Mouse (Mus musculus) embryonic facial prominence, embryonic 15.5 days (tissue): ENCODE results near the gene Nfia. TPM values are rescaled to one million over a fixed set of nuclear protein-coding genes. Genes with fewer than 3 reads are reported as not detected.

Experiments
- ATAC-seq: fragments of 200-750 bp; cut with Nextera tagmentation; 2 replicates; pipeline ENCODE4 v1.8.0; 2017; ENCODE audit warnings: low read depth, moderate TSS enrichment; ENCODE audit not compliant: insufficient number of reproducible peaks, low FRiP score, low TSS enrichment
- H3K27ac ChIP-seq: fragments of 300-500 bp; sonication (generic); replicated peaks from 2 replicates; pipeline ENCODE4 v1.5.1; 2015; ENCODE audit warnings: mild to moderate bottlenecking, inconsistent platforms
- H3K27me3 ChIP-seq: fragments of 300-500 bp; sonication (generic); 2 replicates; pipeline ENCODE4 v1.6.1; 2015; ENCODE audit warnings: inconsistent platforms
- H3K36me3 ChIP-seq: fragments of 300-500 bp; sonication (generic); 2 replicates; pipeline ENCODE4 v1.6.1; 2015; ENCODE audit warnings: mild to moderate bottlenecking, inconsistent platforms
- H3K4me1 ChIP-seq: fragments of 300-500 bp; sonication (generic); 2 replicates; pipeline ENCODE4 v1.6.1; 2015; ENCODE audit warnings: inconsistent platforms
- H3K4me2 ChIP-seq: fragments of 300-500 bp; sonication (generic); replicated peaks from 2 replicates; pipeline ENCODE4 v1.6.1; 2015; ENCODE audit warnings: mild to moderate bottlenecking, inconsistent platforms
- H3K4me3 ChIP-seq: fragments of 300-500 bp; sonication (generic); replicated peaks from 2 replicates; pipeline ENCODE4 v1.5.1; 2015; ENCODE audit warnings: mild to moderate bottlenecking, inconsistent platforms
- H3K9ac ChIP-seq: fragments of 300-500 bp; sonication (generic); 2 replicates; pipeline ENCODE4 v1.6.1; 2015; ENCODE audit warnings: inconsistent platforms
- H3K9me3 ChIP-seq: fragments of 300-500 bp; sonication (generic); replicated peaks from 2 replicates; pipeline ENCODE4 v1.6.1; 2016; ENCODE audit warnings: inconsistent platforms
- WGBS: fragments of 180-500 bp; shearing (Covaris S2); methylation state at CpG from one replicate; pipeline ENCODE4 v1.1.7; 2015; 5-methylcytosine and 5-hydroxymethylcytosine counted together
- polyA plus RNA-seq: library from polyadenylated mRNA; unstranded; fragments of >200 nt; fragmentation: Nextera tagmentation; extraction: Ambion mirVana; gene quantifications from 2 replicates; pipeline ENCODE4 v1.2.1, GENCODE M21; 2015

Nfia gene
- polyA plus RNA-seq, 1 experiment from 2014 or later = 55.4 TPM

DNA sequence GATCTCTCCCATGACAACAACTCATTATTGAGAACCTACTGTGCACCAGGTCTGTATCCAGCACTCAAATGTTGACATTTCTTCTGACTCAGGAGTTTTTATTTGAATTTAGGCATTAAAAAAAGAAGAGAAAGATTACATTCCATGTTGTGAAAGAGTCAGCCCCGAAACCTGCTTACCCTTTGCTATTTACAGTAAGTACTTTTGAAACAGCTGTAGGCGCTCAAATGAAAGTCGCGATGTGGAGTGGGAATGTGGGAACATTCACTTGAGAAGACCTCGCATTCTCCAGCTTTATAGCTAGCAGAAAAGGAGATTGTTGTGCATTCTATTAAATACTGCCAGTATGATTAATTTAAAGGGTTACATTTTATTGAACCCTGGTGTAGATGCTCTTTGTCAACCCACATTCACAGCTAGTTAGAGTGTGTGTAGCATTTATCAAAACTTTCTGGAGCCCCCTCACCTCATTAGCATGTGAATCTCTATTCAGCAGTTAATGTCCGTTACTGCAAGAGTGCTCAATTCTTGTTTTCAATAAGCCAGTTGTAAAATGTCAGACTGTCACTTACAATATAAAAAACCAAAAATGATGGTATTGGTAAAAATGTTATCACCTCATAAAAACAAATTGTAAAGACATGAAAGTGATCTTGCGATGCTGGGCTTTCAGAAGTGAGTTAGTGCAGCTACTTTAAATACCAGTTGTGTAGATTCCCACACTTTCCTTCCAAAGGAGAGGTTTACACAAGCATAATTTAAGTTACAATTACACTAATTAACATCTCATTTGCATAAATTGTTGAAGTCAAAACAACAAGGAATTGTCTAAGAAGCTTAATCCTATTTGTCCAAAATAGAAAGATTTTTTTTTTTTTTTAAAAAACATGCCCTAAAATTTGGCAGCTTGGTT is 33.6 kb downstream of the Nfia start:
- Histone ChIP-seq H3K27ac (no peak overlapping the region), H3K4me1 (no peaks in the 10 kb centered on the region), H3K4me2 (no peak overlapping the region), H3K36me3 (peaks cover 12% of the 10 kb centered on the region), H3K27me3 (no peaks in the 10 kb centered on the region), H3K9ac (no peak overlapping the region), H3K9me3 (no peaks in the 10 kb centered on the region), H3K4me3 (no peak overlapping the region)
- no peak for ATAC-seq
- 74% methylated on average over 7 of the region's 7 CpGs for WGBS

GRCm38 (mm10) chr4:97806924-97807323 is 34.4 kb downstream of the Nfia start:
- H3K4me1 ChIP-seq = no peaks in the 10 kb centered on the region
- H3K27ac ChIP-seq = no peak overlapping the region
- no peak overlapping the region for H3K4me2 ChIP-seq
- no peak for ATAC-seq
- peaks cover 7% of the 10 kb centered on the region for H3K36me3 ChIP-seq
- 94% methylated on average over 2 of the region's 2 CpGs for WGBS
- H3K27me3 ChIP-seq = no peaks in the 10 kb centered on the region
- H3K4me3 ChIP-seq = no peak overlapping the region
- no peak overlapping the region for H3K9ac ChIP-seq
- no peaks in the 10 kb centered on the region for H3K9me3 ChIP-seq

DNA sequence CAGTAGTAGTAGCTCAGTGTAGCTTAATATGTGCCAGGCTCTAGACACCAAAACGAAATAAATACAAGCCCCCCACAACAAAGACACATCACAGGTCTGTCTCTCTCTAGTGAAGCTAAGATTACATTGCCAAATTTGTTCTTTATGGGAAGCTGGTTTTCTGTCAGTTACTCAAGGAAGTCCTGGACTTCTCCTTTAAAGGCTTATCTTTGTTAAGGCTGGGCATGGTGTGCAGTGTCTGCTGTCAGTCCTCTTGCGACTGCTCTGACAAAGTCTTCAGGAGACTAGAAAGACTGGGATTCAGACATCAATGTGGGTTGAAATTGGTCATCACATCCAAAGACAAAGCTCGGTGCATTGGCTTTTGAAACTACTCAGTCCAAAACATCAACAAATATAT is 36.4 kb downstream of the Nfia start:
- H3K4me2 ChIP-seq = no peak overlapping the region
- 82% methylated on average over 3 of the region's 3 CpGs for WGBS
- no peaks in the 10 kb centered on the region for H3K4me1 ChIP-seq
- no peaks in the 10 kb centered on the region for H3K9me3 ChIP-seq
- no peaks in the 10 kb centered on the region for H3K36me3 ChIP-seq
- H3K9ac ChIP-seq = no peak overlapping the region
- H3K4me3 ChIP-seq = no peak overlapping the region
- H3K27ac ChIP-seq = no peak overlapping the region
- no peak for ATAC-seq
- H3K27me3 ChIP-seq = no peaks in the 10 kb centered on the region

- no peak for ATAC-seq
- no peak overlapping the region for H3K4me3 ChIP-seq
Observed at GRCm38 (mm10) chr4:97809582-97810295, 37.2 kb downstream of the Nfia start.

GRCm38 (mm10) chr4:97810348-97810939 is 37.9 kb downstream of the Nfia start:
- no peak for ATAC-seq
- H3K4me3 ChIP-seq = no peak overlapping the region
- no peaks in the 10 kb centered on the region for H3K4me1 ChIP-seq
- whole genome bisulfite sequencing = 89% methylated on average over 7 of the region's 7 CpGs
- H3K27ac ChIP-seq = no peak overlapping the region
- H3K4me2 ChIP-seq = no peak overlapping the region
- no peaks in the 10 kb centered on the region for H3K9me3 ChIP-seq
- no peaks in the 10 kb centered on the region for H3K27me3 ChIP-seq
- no peaks in the 10 kb centered on the region for H3K36me3 ChIP-seq
- H3K9ac ChIP-seq = no peak overlapping the region

More at GRCm38 (mm10) chr4:97809582-97810295, 37.2 kb downstream of the Nfia start:
- Histone ChIP-seq H3K9me3 (no peaks in the 10 kb centered on the region), H3K27me3 (no peaks in the 10 kb centered on the region), H3K36me3 (no peaks in the 10 kb centered on the region), H3K27ac (no peak overlapping the region), H3K9ac (no peak overlapping the region), H3K4me1 (no peaks in the 10 kb centered on the region), H3K4me2 (no peak overlapping the region)
- 67% methylated on average over 4 of the region's 4 CpGs for WGBS

- H3K9ac ChIP-seq = no peak overlapping the region
- WGBS = 78% methylated on average over 5 of the region's 5 CpGs
- H3K4me3 ChIP-seq = no peak overlapping the region
- no peak overlapping the region for H3K4me2 ChIP-seq
- no peaks in the 10 kb centered on the region for H3K36me3 ChIP-seq
- no peaks in the 10 kb centered on the region for H3K9me3 ChIP-seq
- peaks cover 4% of the 10 kb centered on the region; the same call in 1 of the 2 replicates for H3K4me1 ChIP-seq
- no peak for ATAC-seq
- no peak overlapping the region for H3K27ac ChIP-seq
- no peaks in the 10 kb centered on the region for H3K27me3 ChIP-seq
Observed at GRCm38 (mm10) chr4:97813035-97813434, 40.5 kb downstream of the Nfia start.

GRCm38 (mm10) chr4:97813996-97814395 is 41.5 kb downstream of the Nfia start:
- ATAC-seq = no peak
- Histone ChIP-seq H3K4me1 (peaks cover 4% of the 10 kb centered on the region; the same call in 1 of the 2 replicates), H3K36me3 (no peaks in the 10 kb centered on the region), H3K9ac (no peak overlapping the region), H3K4me2 (no peak overlapping the region), H3K27me3 (no peaks in the 10 kb centered on the region), H3K27ac (no peak overlapping the region), H3K9me3 (no peaks in the 10 kb centered on the region), H3K4me3 (no peak overlapping the region)
- 69% methylated on average over 4 of the region's 4 CpGs for WGBS

DNA sequence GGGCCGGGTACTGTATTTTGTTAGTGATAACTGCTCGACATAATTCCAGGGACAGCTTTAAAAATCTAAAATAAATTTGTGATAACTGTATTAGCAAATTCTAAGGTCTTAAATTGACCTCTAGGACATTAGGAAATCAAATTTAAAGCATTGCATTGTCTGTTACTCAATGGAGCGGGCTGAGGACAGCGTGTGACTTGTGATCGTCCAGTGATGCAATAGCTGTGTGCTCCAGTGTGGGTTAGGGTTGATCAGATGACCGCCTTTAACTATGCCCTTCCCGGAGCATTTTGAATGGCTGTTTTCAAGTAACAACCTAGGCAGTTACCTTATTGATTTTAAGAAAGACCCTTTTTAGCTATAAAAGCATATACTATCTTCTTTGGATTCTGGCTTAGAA is 42.0 kb downstream of the Nfia start:
- no peak for ATAC-seq
- Histone ChIP-seq H3K27ac (no peak overlapping the region), H3K9me3 (no peaks in the 10 kb centered on the region), H3K4me2 (no peak overlapping the region), H3K4me3 (no peak overlapping the region), H3K4me1 (peaks cover 4% of the 10 kb centered on the region; the same call in 1 of the 2 replicates), H3K27me3 (no peaks in the 10 kb centered on the region), H3K9ac (no peak overlapping the region), H3K36me3 (no peaks in the 10 kb centered on the region)
- WGBS = 87% methylated on average over 7 of the region's 7 CpGs

DNA sequence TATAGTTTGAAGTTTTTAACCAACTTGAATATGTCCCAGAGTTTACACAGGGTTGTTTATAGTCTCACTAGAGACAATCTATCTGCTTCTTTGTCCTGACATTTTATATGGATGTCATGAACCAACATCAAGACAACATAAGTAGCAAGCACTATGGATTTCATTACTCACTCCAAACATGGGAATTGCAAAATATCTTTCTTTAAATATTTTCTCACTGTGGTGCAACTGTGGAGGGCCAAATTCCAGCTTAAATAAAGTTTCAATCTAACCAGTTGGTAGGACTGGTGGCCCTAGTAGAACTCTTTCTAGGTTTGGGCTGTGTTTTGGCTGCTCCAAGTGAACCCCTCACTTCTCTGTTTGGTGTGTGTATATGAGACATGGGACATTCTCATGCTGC is 43.5 kb downstream of the Nfia start:
- Histone ChIP-seq H3K36me3 (no peaks in the 10 kb centered on the region), H3K4me2 (no peak overlapping the region), H3K9me3 (no peaks in the 10 kb centered on the region), H3K9ac (no peak overlapping the region), H3K4me3 (no peak overlapping the region), H3K4me1 (peaks cover 4% of the 10 kb centered on the region; the same call in 1 of the 2 replicates), H3K27ac (no peak overlapping the region), H3K27me3 (no peaks in the 10 kb centered on the region)
- no peak for ATAC-seq

- H3K27me3 ChIP-seq = no peaks in the 10 kb centered on the region
- no peaks in the 10 kb centered on the region for H3K36me3 ChIP-seq
- 86% methylated on average over 3 of the region's 3 CpGs for WGBS
- H3K27ac ChIP-seq = no peak overlapping the region
- H3K4me3 ChIP-seq = no peak overlapping the region
- no peak overlapping the region for H3K4me2 ChIP-seq
- peaks cover 4% of the 10 kb centered on the region; the same call in 1 of the 2 replicates for H3K4me1 ChIP-seq
- ATAC-seq = no peak
- no peaks in the 10 kb centered on the region for H3K9me3 ChIP-seq
- H3K9ac ChIP-seq = no peak overlapping the region
Observed at GRCm38 (mm10) chr4:97816753-97817152, 44.2 kb downstream of the Nfia start.

DNA sequence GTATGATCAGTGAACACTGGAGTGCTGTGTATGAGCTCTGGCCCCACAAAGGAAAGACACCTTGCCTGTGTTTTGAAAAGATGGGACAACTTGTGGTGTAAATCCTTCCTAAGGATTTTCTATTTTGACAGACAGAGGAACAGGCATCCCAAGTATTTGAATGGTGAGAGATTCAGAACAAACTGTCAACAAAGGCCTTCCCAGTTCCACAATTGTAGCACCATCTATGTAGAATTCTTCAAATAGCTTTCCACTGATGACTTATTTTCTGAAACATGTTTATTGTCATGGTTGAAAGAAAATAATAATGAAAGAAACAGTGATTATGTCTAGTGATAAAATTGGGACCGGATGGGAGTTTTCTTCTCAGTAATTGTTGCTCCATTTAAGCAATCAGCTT is 45.2 kb downstream of the Nfia start:
- 46% methylated on average over 1 of the region's 1 CpGs for WGBS
- Histone ChIP-seq H3K4me2 (no peak overlapping the region), H3K27ac (no peak overlapping the region), H3K4me1 (peaks cover 4% of the 10 kb centered on the region; the same call in 1 of the 2 replicates), H3K4me3 (no peak overlapping the region), H3K36me3 (no peaks in the 10 kb centered on the region), H3K9ac (no peak overlapping the region), H3K9me3 (no peaks in the 10 kb centered on the region), H3K27me3 (no peaks in the 10 kb centered on the region)
- ATAC-seq = no peak
